Mouse (Mus musculus) myocyte (in vitro differentiated cells): ENCODE results near the gene Hapln2.

ENCODE experiments used
- CEBPB ChIP-seq: IDR thresholded peaks from 2 replicates; pipeline ENCODE4 v1.6.1; 2011; ENCODE audit warnings: mild to moderate bottlenecking, moderate library complexity; ENCODE audit not compliant: poor library complexity, insufficient read depth, severe bottlenecking
- E2F4 ChIP-seq: IDR thresholded peaks from one replicate; pipeline ENCODE4 v1.6.1; 2011; ENCODE audit warnings: mild to moderate bottlenecking, control low read depth, moderate library complexity; ENCODE audit not compliant: insufficient read depth
- MAX ChIP-seq: IDR thresholded peaks from one replicate; pipeline ENCODE4 v1.6.1; 2011; ENCODE audit warnings: low read depth, mild to moderate bottlenecking, control low read depth
- MYOD1 ChIP-seq, 3 experiments: IDR thresholded peaks; one replicate each; pipeline ENCODE4 v1.6.1; 2011; ENCODE audit warnings: control low read depth in 2 of 3, low read depth in 2 of 3, mild to moderate bottlenecking in 2 of 3, moderate library complexity in 1 of 3; ENCODE audit not compliant: insufficient read length in 2 of 3, control insufficient read depth in 1 of 3
- MYOG ChIP-seq, 3 experiments: IDR thresholded peaks; one replicate each; pipeline ENCODE4 v1.6.1; 2011; ENCODE audit warnings: control low read depth in 2 of 3, low read depth in 2 of 3, mild to moderate bottlenecking in 2 of 3; ENCODE audit not compliant: insufficient read length in 2 of 3, control insufficient read depth in 1 of 3, insufficient read depth in 1 of 3
- POLR2A ChIP-seq: IDR thresholded peaks from one replicate; pipeline ENCODE4 v1.6.1; 2011; ENCODE audit warnings: low read depth, mild to moderate bottlenecking, control low read depth, moderate library complexity; ENCODE audit not compliant: insufficient read length
- POLR2AphosphoS2 ChIP-seq: IDR thresholded peaks from one replicate; pipeline ENCODE4 v1.6.1; 2011; ENCODE audit warnings: low read depth, control low read depth; ENCODE audit not compliant: insufficient read length
- REST ChIP-seq: IDR thresholded peaks from one replicate; pipeline ENCODE4 v1.6.1; 2011; ENCODE audit warnings: mild to moderate bottlenecking, control low read depth, moderate library complexity; ENCODE audit not compliant: insufficient read depth, insufficient read length
- TCF12 ChIP-seq: IDR thresholded peaks from one replicate; pipeline ENCODE4 v1.6.1; 2011; ENCODE audit warnings: mild to moderate bottlenecking, control low read depth; ENCODE audit not compliant: poor library complexity, insufficient read depth, severe bottlenecking
- USF1 ChIP-seq: IDR thresholded peaks from one replicate; pipeline ENCODE4 v1.6.1; 2011; ENCODE audit warnings: low read depth, mild to moderate bottlenecking, control low read depth, moderate library complexity

GRCm38 (mm10) chr3:88030608-88031395 lies 3.4 kb upstream of the Hapln2 start:
- TF ChIP-seq POLR2A (no peak), MYOG (IDR thresholded peaks at IDR 0.05; ENCODE audit: control insufficient read depth in 1 of 3, insufficient read depth in 1 of 3, insufficient read length in 2 of 3, low read depth in 2 of 3) (no peak), E2F4 (no peak), POLR2AphosphoS2 (no peak), USF1 (no peak), MAX (no peak), TCF12 (no peak), REST (no peak), MYOD1 (IDR thresholded peaks at IDR 0.05; ENCODE audit: control insufficient read depth in 1 of 3, insufficient read length in 2 of 3, low read depth in 2 of 3) (no peak), CEBPB (no peak)
